Mouse (Mus musculus) kidney, postnatal 0 days (tissue): ENCODE results near the gene Tldc2. TPM values are rescaled to one million over a fixed set of nuclear protein-coding genes. Genes with fewer than 3 reads are reported as not detected.

Experiments
- ATAC-seq: fragments of 200-750 bp; cut with Nextera tagmentation; replicated peaks from 2 replicates; pipeline ENCODE4 v1.8.0; 2017; ENCODE audit warnings: low read depth, moderate number of reproducible peaks, moderate TSS enrichment, moderate library complexity; ENCODE audit not compliant: low FRiP score
- DNase-seq: peaks from one replicate; pipeline ENCODE4 v3.0.0-alpha.2; 2016; ENCODE audit warnings: low spot score
- H3K27ac ChIP-seq: fragments of 300-500 bp; sonication (generic); 2 replicates; pipeline ENCODE4 v1.5.1; 2014; ENCODE audit warnings: mild to moderate bottlenecking
- H3K27me3 ChIP-seq: fragments of 300-500 bp; sonication (generic); 2 replicates; pipeline ENCODE4 v1.6.1; 2014; ENCODE audit warnings: low read length, mixed read lengths; ENCODE audit not compliant: insufficient read depth
- H3K36me3 ChIP-seq: fragments of 300-500 bp; sonication (generic); 2 replicates; pipeline ENCODE4 v1.6.1; 2014; ENCODE audit warnings: low read length, mixed read lengths; ENCODE audit not compliant: insufficient read depth
- H3K4me1 ChIP-seq: fragments of 300-500 bp; sonication (generic); replicated peaks from 2 replicates; pipeline ENCODE4 v1.6.1; 2014; ENCODE audit warnings: antibody characterized with exemption, low read length, mixed read lengths; ENCODE audit not compliant: insufficient read depth
- H3K4me2 ChIP-seq: fragments of 300-500 bp; sonication (generic); 2 replicates; pipeline ENCODE4 v1.6.1; 2014; ENCODE audit warnings: mild to moderate bottlenecking, low read length, moderate library complexity, mixed read lengths
- H3K4me3 ChIP-seq: fragments of 300-500 bp; sonication (generic); replicated peaks from 2 replicates; pipeline ENCODE4 v1.5.1; 2014; ENCODE audit warnings: low read depth, low read length
- H3K9ac ChIP-seq: fragments of 300-500 bp; sonication (generic); 2 replicates; pipeline ENCODE4 v1.6.1; 2014; ENCODE audit warnings: low read depth, low read length
- H3K9me3 ChIP-seq: fragments of 300-500 bp; sonication (generic); replicated peaks from 2 replicates; pipeline ENCODE4 v1.6.1; 2016; ENCODE audit warnings: low read length, inconsistent platforms, mixed read lengths
- CTCF ChIP-seq: IDR thresholded peaks from 2 replicates; pipeline ENCODE4 v1.5.1; 2016; ENCODE audit warnings: antibody characterized with exemption, low read depth, mild to moderate bottlenecking, moderate library complexity
- WGBS: fragments of 180-500 bp; shearing (Covaris S2); extraction: QIAGEN DNeasy Blood & Tissue Kit; methylation state at CpG from one replicate; pipeline ENCODE4 v1.1.7; 2014; 5-methylcytosine and 5-hydroxymethylcytosine counted together
- polyA plus RNA-seq: library from polyadenylated mRNA; unstranded; fragments of >200 nt; fragmentation: Nextera tagmentation; extraction: Ambion mirVana; gene quantifications from 2 replicates; pipeline ENCODE4 v1.2.1, GENCODE M21; 2015

Tldc2 gene
- polyA plus RNA-seq, 1 experiment from 2014 or later, result 2.2 TPM

- DNase-seq, result no peak
- no peak overlapping the region for H3K4me2 ChIP-seq
- no peaks in the 10 kb centered on the region for H3K4me1 ChIP-seq
- no peak overlapping the region for H3K4me3 ChIP-seq
- no peaks in the 10 kb centered on the region for H3K27me3 ChIP-seq
- no peak overlapping the region for H3K9ac ChIP-seq
- H3K9me3 ChIP-seq, result no peaks in the 10 kb centered on the region
- no peak overlapping the region for H3K27ac ChIP-seq
- H3K36me3 ChIP-seq, result no peaks in the 10 kb centered on the region
- TF ChIP-seq CTCF, result no peak
- no peak for ATAC-seq
- WGBS, result 91% methylated on average over 4 of the region's 4 CpGs
These were observed 49.3 kb downstream of the Tldc2 start for GRCm38 (mm10) chr2:157136176-157136575.

GRCm38 (mm10) chr2:157136646-157137045 lies 49.8 kb downstream of the Tldc2 start:
- no peak for ATAC-seq
- Histone ChIP-seq H3K9me3 (no peaks in the 10 kb centered on the region), H3K36me3 (no peaks in the 10 kb centered on the region), H3K4me1 (no peaks in the 10 kb centered on the region), H3K4me3 (no peak overlapping the region), H3K9ac (no peak overlapping the region), H3K4me2 (no peak overlapping the region), H3K27me3 (no peaks in the 10 kb centered on the region), H3K27ac (no peak overlapping the region)
- 57% methylated on average over 2 of the region's 2 CpGs for WGBS
- DNase-seq, result no peak
- no peak for TF ChIP-seq CTCF

- H3K4me2 ChIP-seq, result no peak overlapping the region
- DNase-seq (no peak), ATAC-seq (no peak)
- H3K27ac ChIP-seq, result no peak overlapping the region
- no peaks in the 10 kb centered on the region for H3K27me3 ChIP-seq
- WGBS, result 77% methylated on average over 9 of the region's 9 CpGs
- no peak overlapping the region for H3K9ac ChIP-seq
- H3K36me3 ChIP-seq, result no peaks in the 10 kb centered on the region
- no peak overlapping the region for H3K4me3 ChIP-seq
- H3K4me1 ChIP-seq, result no peaks in the 10 kb centered on the region
- no peak for TF ChIP-seq CTCF
- no peaks in the 10 kb centered on the region for H3K9me3 ChIP-seq
These were observed 51.3 kb downstream of the Tldc2 start for GRCm38 (mm10) chr2:157137959-157138731.

- Histone ChIP-seq H3K9ac (no peak overlapping the region), H3K27me3 (no peaks in the 10 kb centered on the region)
- TF ChIP-seq CTCF, result no peak
These were observed 52.0 kb downstream of the Tldc2 start for GRCm38 (mm10) chr2:157138808-157139207.

GRCm38 (mm10) chr2:157139251-157139802 lies 52.5 kb downstream of the Tldc2 start:
- 95% methylated on average over 5 of the region's 5 CpGs for WGBS
- Histone ChIP-seq H3K4me2 (no peak overlapping the region), H3K4me3 (no peak overlapping the region), H3K36me3 (no peaks in the 10 kb centered on the region), H3K4me1 (no peaks in the 10 kb centered on the region), H3K27ac (no peak overlapping the region), H3K27me3 (no peaks in the 10 kb centered on the region), H3K9ac (no peak overlapping the region), H3K9me3 (no peaks in the 10 kb centered on the region)
- no peak for TF ChIP-seq CTCF
- no peak for ATAC-seq
- DNase-seq, result no peak

More at GRCm38 (mm10) chr2:157138808-157139207, 52.0 kb downstream of the Tldc2 start:
- ATAC-seq (no peak), DNase-seq (no peak)
- WGBS, result 74% methylated on average over 5 of the region's 5 CpGs
- Histone ChIP-seq H3K9me3 (no peaks in the 10 kb centered on the region), H3K4me1 (no peaks in the 10 kb centered on the region), H3K4me2 (no peak overlapping the region), H3K36me3 (no peaks in the 10 kb centered on the region), H3K4me3 (no peak overlapping the region), H3K27ac (no peak overlapping the region)

GRCm38 (mm10) chr2:157141962-157142361 lies 55.1 kb downstream of the Tldc2 start:
- H3K27me3 ChIP-seq, result no peaks in the 10 kb centered on the region
- no peak for DNase-seq
- TF ChIP-seq CTCF, result no peak
- no peaks in the 10 kb centered on the region for H3K4me1 ChIP-seq
- H3K4me2 ChIP-seq, result no peak overlapping the region
- no peak overlapping the region for H3K4me3 ChIP-seq
- no peak overlapping the region for H3K27ac ChIP-seq
- H3K36me3 ChIP-seq, result peaks cover 5% of the 10 kb centered on the region; the same call in 1 of the 2 replicates
- no peak overlapping the region for H3K9ac ChIP-seq
- no peaks in the 10 kb centered on the region for H3K9me3 ChIP-seq
- 75% methylated on average over 4 of the region's 4 CpGs for WGBS
- ATAC-seq, result no peak

GRCm38 (mm10) chr2:157144132-157144531 lies 57.3 kb downstream of the Tldc2 start:
- TF ChIP-seq CTCF, result no peak
- 71% methylated on average over 5 of the region's 5 CpGs for WGBS
- DNase-seq, result no peak
- Histone ChIP-seq H3K9ac (no peak overlapping the region), H3K4me1 (no peaks in the 10 kb centered on the region), H3K36me3 (peaks cover 18% of the 10 kb centered on the region), H3K4me3 (no peak overlapping the region), H3K9me3 (no peaks in the 10 kb centered on the region), H3K27me3 (no peaks in the 10 kb centered on the region), H3K27ac (no peak overlapping the region), H3K4me2 (no peak overlapping the region)
- ATAC-seq, result no peak
